Comparison of ENCODE assay signal across 14 mouse cellular contexts in the genomic region with DNA sequence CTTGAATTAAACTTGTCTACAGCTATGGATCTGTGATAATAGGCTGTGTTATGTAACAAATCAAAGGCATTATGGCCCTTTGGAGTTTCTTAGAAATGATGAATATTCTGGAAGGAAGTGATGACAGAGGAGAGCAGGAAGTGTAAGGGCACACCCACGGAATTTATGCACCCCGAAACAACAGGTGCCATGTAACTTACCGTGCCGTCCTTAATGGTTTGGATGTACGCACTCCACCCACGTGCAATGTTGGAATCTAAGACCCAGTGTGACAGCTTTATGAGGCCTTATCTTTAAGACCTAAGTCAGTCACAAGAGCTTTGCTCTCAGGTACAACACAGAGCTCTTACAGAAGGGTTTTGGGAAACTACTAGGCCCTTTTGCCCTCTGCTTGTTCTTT.
"Had no signal": no experiment of that assay in that cellular context is flagged by ENCODE, and none has a peak within 500 bp of the region (broad histone marks: within the 10 kb centered on the region; RNA-seq: fewer than 3 reads in every experiment).

No protein-coding gene starts in this region.

- H3K27me3 ChIP-seq: liver, embryonic 12.5 days; neural tube, embryonic 15.5 days had no signal

- H3K9me3 ChIP-seq: liver, embryonic 12.5 days; neural tube, embryonic 15.5 days had no signal

- H3K27ac ChIP-seq: kidney, postnatal 0 days; liver, embryonic 12.5 days; neural tube, embryonic 15.5 days had no signal

- DNase-seq: kidney, adult 2 months; kidney, postnatal 36 days; left cerebral cortex, postnatal 4 days; lung, embryonic 14.5 days; lung, postnatal 10 days; lung, postnatal 4 days; right cerebral cortex, adult 18-20 months; right cerebral cortex, postnatal 25 days; thymus, adult 2 months; thymus, postnatal 25 days had no signal

- H3K4me2 ChIP-seq: liver, embryonic 12.5 days; lung, embryonic 14.5 days; midbrain, embryonic 11.5 days; neural tube, embryonic 15.5 days had no signal

- H3K9ac ChIP-seq: liver, embryonic 12.5 days; lung, embryonic 14.5 days; neural tube, embryonic 15.5 days had no signal

- H3K4me3 ChIP-seq: liver, embryonic 12.5 days; neural tube, embryonic 15.5 days had no signal

- H3K36me3 ChIP-seq: liver, embryonic 12.5 days; neural tube, embryonic 15.5 days had no signal

- ATAC-seq: liver, embryonic 12.5 days had no signal
